Mouse (Mus musculus) forebrain, embryonic 16.5 days (tissue): ENCODE data around the gene Spred3. TPM values are rescaled to one million over a fixed set of nuclear protein-coding genes. Genes with fewer than 3 reads are reported as not detected.
"Not testable (repeated sequence)": the region's sequence is repeated elsewhere in the genome, so short reads cannot be mapped to it uniquely, and the experiment has no call there.

ENCODE experiments used
- ATAC-seq: fragments of 200-750 bp; cut with Nextera tagmentation; 2 replicates; pipeline ENCODE4 v1.8.0; 2017; ENCODE audit warnings: mild to moderate bottlenecking, moderate library complexity
- H3K27ac ChIP-seq: fragments of 300-500 bp; sonication (generic); 2 replicates; pipeline ENCODE4 v1.5.1; 2014; ENCODE audit warnings: low read length, control low read depth
- H3K27me3 ChIP-seq: fragments of 300-500 bp; sonication (generic); replicated peaks from 2 replicates; pipeline ENCODE4 v1.6.1; 2014; ENCODE audit warnings: low read length; ENCODE audit not compliant: control insufficient read depth, insufficient read depth
- H3K36me3 ChIP-seq: fragments of 300-500 bp; sonication (generic); 2 replicates; pipeline ENCODE4 v1.6.1; 2014; ENCODE audit not compliant: control insufficient read depth, insufficient read depth
- H3K4me1 ChIP-seq: fragments of 300-500 bp; sonication (generic); replicated peaks from 2 replicates; pipeline ENCODE4 v1.6.1; 2014; ENCODE audit warnings: low read length; ENCODE audit not compliant: control insufficient read depth, insufficient read depth
- H3K4me2 ChIP-seq: fragments of 300-500 bp; sonication (generic); 2 replicates; pipeline ENCODE4 v1.6.1; 2014; ENCODE audit warnings: mild to moderate bottlenecking, low read length, control low read depth
- H3K4me3 ChIP-seq: fragments of 300-500 bp; sonication (generic); replicated peaks from 2 replicates; pipeline ENCODE4 v1.5.1; 2014; ENCODE audit warnings: mild to moderate bottlenecking, low read length, control low read depth
- H3K9ac ChIP-seq: fragments of 300-500 bp; sonication (generic); replicated peaks from 2 replicates; pipeline ENCODE4 v1.6.1; 2014; ENCODE audit warnings: low read depth, low read length, control low read depth
- H3K9me3 ChIP-seq: fragments of 300-500 bp; sonication (generic); 2 replicates; pipeline ENCODE4 v1.6.1; 2016; ENCODE audit warnings: low read length; ENCODE audit not compliant: control insufficient read depth
- WGBS: fragments of 180-500 bp; shearing (Covaris S2); extraction: QIAGEN DNeasy Blood & Tissue Kit; methylation state at CpG from one replicate; pipeline ENCODE4 v1.1.7; 2014; 5-methylcytosine and 5-hydroxymethylcytosine counted together
- polyA plus RNA-seq: library from polyadenylated mRNA; unstranded; fragments of >200 nt; fragmentation: Nextera tagmentation; extraction: Ambion mirVana; gene quantifications from 2 replicates; pipeline ENCODE4 v1.2.1, GENCODE M21; 2015

Gene Spred3
- polyA plus RNA-seq, 1 experiment from 2014 or later: 7.5 TPM

- no peak overlapping the region for H3K4me2 ChIP-seq
- H3K27ac ChIP-seq: no peak overlapping the region
- no peaks in the 10 kb centered on the region for H3K36me3 ChIP-seq
Observed at GRCm38 (mm10) chr7:29202577-29202976, 32.4 kb upstream of the Spred3 start.

GRCm38 (mm10) chr7:29194230-29194629 is 24.0 kb upstream of the Spred3 start:
- H3K4me1 ChIP-seq, H3K9ac ChIP-seq, H3K4me2 ChIP-seq, ATAC-seq, H3K4me3 ChIP-seq, H3K27ac ChIP-seq, H3K36me3 ChIP-seq, H3K27me3 ChIP-seq, H3K9me3 ChIP-seq: not testable (repeated sequence)
- WGBS: 85% methylated on average over 1 of the region's 1 CpGs

More at GRCm38 (mm10) chr7:29202577-29202976, 32.4 kb upstream of the Spred3 start:
- Histone ChIP-seq H3K4me1 (no peaks in the 10 kb centered on the region), H3K9me3 (no peaks in the 10 kb centered on the region), H3K9ac (no peak overlapping the region), H3K27me3 (no peaks in the 10 kb centered on the region), H3K4me3 (no peak overlapping the region)
- ATAC-seq: no peak
- WGBS: 80% methylated on average over 6 of the region's 6 CpGs

GRCm38 (mm10) chr7:29181323-29181722 is 11.1 kb upstream of the Spred3 start:
- WGBS: 89% methylated on average over 4 of the region's 4 CpGs
- H3K27ac ChIP-seq, H3K4me3 ChIP-seq, H3K36me3 ChIP-seq, H3K9me3 ChIP-seq, H3K27me3 ChIP-seq, ATAC-seq, H3K9ac ChIP-seq: not testable (repeated sequence)
- Histone ChIP-seq H3K4me2 (peak overlapping the region; percentile 67; the same call in 1 of the 2 replicates), H3K4me1 (peaks cover 17% of the 10 kb centered on the region)

- peaks cover 7% of the 10 kb centered on the region for H3K36me3 ChIP-seq
- H3K4me3 ChIP-seq: peak overlapping the region; percentile 77
- ATAC-seq: peak; percentile 22
- 41% methylated on average over 5 of the region's 5 CpGs for WGBS
- H3K4me1 ChIP-seq: peaks cover 17% of the 10 kb centered on the region
- H3K4me2 ChIP-seq: peak overlapping the region; percentile 67
- peak overlapping the region; percentile 53; the same call in 1 of the 2 replicates for H3K9ac ChIP-seq
- H3K27me3 ChIP-seq: no peaks in the 10 kb centered on the region
- peak overlapping the region; percentile 71 for H3K27ac ChIP-seq
- H3K9me3 ChIP-seq: no peaks in the 10 kb centered on the region
Observed at GRCm38 (mm10) chr7:29180854-29181236, 10.6 kb upstream of the Spred3 start.

- under 1% methylated on average over 61 of the region's 62 CpGs for WGBS
- Histone ChIP-seq H3K4me1 (peaks cover 17% of the 10 kb centered on the region), H3K4me3 (peak within 1 kb of the TSS; percentile 77), H3K36me3 (peaks cover 12% of the 10 kb centered on the region), H3K27me3 (no peaks in the 10 kb centered on the region), H3K9ac (peak within 1 kb of the TSS; percentile 81), H3K4me2 (peak within 1 kb of the TSS; percentile 75), H3K27ac (peak within 1 kb of the TSS; percentile 71), H3K9me3 (no peaks in the 10 kb centered on the region)
- peak; percentile 96 for ATAC-seq
Observed at GRCm38 (mm10) chr7:29180077-29180853, 10.1 kb upstream of the Spred3 start, which contains the start of gene Psmd8. Psmd8 (minus strand) TSS chr7:29180701.

- Histone ChIP-seq H3K9ac (peak overlapping the region; percentile 6; the same call in 1 of the 2 replicates), H3K27ac (no peak overlapping the region), H3K36me3 (peaks cover 22% of the 10 kb centered on the region), H3K27me3 (no peaks in the 10 kb centered on the region), H3K4me2 (peak overlapping the region; percentile 75), H3K4me1 (peaks cover 17% of the 10 kb centered on the region), H3K4me3 (peak overlapping the region; percentile 77), H3K9me3 (no peaks in the 10 kb centered on the region)
- 58% methylated on average over 7 of the region's 7 CpGs for whole genome bisulfite sequencing
- ATAC-seq: no peak
Observed at GRCm38 (mm10) chr7:29179323-29179722, 9.1 kb upstream of the Spred3 start.

DNA sequence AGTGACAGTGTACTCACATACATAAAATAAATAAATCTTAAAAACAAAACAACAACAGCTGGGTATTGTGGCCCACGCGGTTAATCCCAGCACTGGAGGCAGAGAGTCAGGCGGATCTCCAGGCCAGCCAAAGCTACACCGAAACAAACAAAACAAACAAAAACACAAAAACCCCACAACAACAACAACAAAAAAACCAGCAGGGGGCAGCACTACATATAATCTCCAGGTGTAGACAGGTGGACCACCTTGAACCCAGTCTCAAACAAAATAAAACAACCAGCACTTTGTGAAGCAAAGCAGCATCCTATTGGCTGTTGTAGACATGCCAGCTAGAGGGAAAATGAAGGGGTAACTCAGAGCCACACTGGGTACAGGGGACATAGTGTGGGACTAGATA is 7.9 kb upstream of the Spred3 start:
- no peak for ATAC-seq
- peaks cover 8% of the 10 kb centered on the region for H3K27me3 ChIP-seq
- 86% methylated on average over 4 of the region's 4 CpGs for WGBS
- no peak overlapping the region for H3K27ac ChIP-seq
- H3K9me3 ChIP-seq: no peaks in the 10 kb centered on the region
- H3K4me2 ChIP-seq: no peak overlapping the region
- peaks cover 17% of the 10 kb centered on the region for H3K4me1 ChIP-seq
- peaks cover 27% of the 10 kb centered on the region for H3K36me3 ChIP-seq
- H3K4me3 ChIP-seq: no peak overlapping the region
- no peak overlapping the region for H3K9ac ChIP-seq

GRCm38 (mm10) chr7:29172390-29173016 is 2.3 kb upstream of the Spred3 start:
- no peak overlapping the region for H3K4me2 ChIP-seq
- no peaks in the 10 kb centered on the region for H3K9me3 ChIP-seq
- H3K27me3 ChIP-seq: peaks cover 34% of the 10 kb centered on the region
- no peak for ATAC-seq
- H3K27ac ChIP-seq: no peak overlapping the region
- H3K36me3 ChIP-seq: peaks cover 27% of the 10 kb centered on the region
- H3K4me3 ChIP-seq: no peak overlapping the region
- H3K9ac ChIP-seq: no peak overlapping the region
- WGBS: 33% methylated on average over 32 of the region's 32 CpGs
- H3K4me1 ChIP-seq: peaks cover 36% of the 10 kb centered on the region

DNA sequence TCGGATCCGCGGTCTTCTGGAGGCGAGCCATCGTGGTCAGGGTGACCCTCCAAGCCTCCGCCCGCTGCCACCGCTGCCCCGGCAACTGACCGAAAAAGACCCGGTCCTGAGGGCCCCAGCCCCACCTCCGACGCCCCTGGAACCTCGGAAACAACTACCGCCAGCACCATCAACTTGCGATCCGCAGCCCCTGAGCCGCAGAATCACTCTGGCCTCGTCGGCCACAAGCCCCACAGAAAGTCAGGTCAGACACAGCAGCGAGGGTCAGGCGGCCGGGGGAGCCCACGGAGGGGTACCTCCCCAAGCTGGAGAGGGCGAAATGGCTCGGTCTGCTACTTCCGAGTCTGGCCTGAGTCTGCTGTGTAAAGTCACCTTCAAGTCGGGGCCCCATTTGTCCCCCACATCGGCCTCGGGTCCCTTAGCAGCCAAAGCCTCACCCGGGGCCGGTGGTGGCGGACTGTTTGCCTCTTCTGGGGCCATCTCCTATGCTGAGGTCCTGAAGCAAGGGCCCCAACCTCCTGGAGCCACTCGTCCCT is 1.4 kb upstream of the Spred3 start:
- Histone ChIP-seq H3K9me3 (no peaks in the 10 kb centered on the region), H3K27me3 (peaks cover 34% of the 10 kb centered on the region), H3K9ac (no peak overlapping the region), H3K4me1 (peaks cover 37% of the 10 kb centered on the region), H3K4me2 (peak overlapping the region; percentile 84), H3K27ac (no peak overlapping the region), H3K36me3 (peaks cover 27% of the 10 kb centered on the region), H3K4me3 (peak overlapping the region; percentile 83)
- 6% methylated on average over 34 of the region's 34 CpGs for WGBS
- ATAC-seq: no peak
